Mouse (Mus musculus) limb, embryonic 14.5 days (tissue): ENCODE measurements around the gene Muc5ac. TPM values are rescaled to one million over a fixed set of nuclear protein-coding genes. Genes with fewer than 3 reads are reported as not detected.

Experiments
- ATAC-seq: fragments of 200-750 bp; cut with Nextera tagmentation; 2 replicates; pipeline ENCODE4 v1.8.0; 2017; ENCODE audit warnings: low read depth, moderate number of reproducible peaks, moderate TSS enrichment; ENCODE audit not compliant: low FRiP score
- DNase-seq: peaks from one replicate; pipeline ENCODE4 v3.0.0-alpha.2; 2015; ENCODE audit warnings: low spot score
- H3K27ac ChIP-seq: fragments of 300-500 bp; sonication (generic); replicated peaks from 2 replicates; pipeline ENCODE4 v1.5.1; 2014; ENCODE audit warnings: low read depth, mild to moderate bottlenecking, low read length, moderate library complexity, mixed read lengths
- H3K27me3 ChIP-seq: fragments of 300-500 bp; sonication (generic); 2 replicates; pipeline ENCODE4 v1.6.1; 2014; ENCODE audit warnings: low read length, mixed read lengths; ENCODE audit not compliant: control insufficient read depth, insufficient read depth
- H3K36me3 ChIP-seq: fragments of 300-500 bp; sonication (generic); 2 replicates; pipeline ENCODE4 v1.6.1; 2014; ENCODE audit warnings: mild to moderate bottlenecking, low read length, moderate library complexity, mixed read lengths; ENCODE audit not compliant: control insufficient read depth, insufficient read depth
- H3K4me1 ChIP-seq: fragments of 300-500 bp; sonication (generic); 2 replicates; pipeline ENCODE4 v1.6.1; 2014; ENCODE audit warnings: antibody characterized with exemption, low read length, mixed read lengths; ENCODE audit not compliant: control insufficient read depth, insufficient read depth
- H3K4me2 ChIP-seq: fragments of 300-500 bp; sonication (generic); replicated peaks from 2 replicates; pipeline ENCODE4 v1.6.1; 2014; ENCODE audit warnings: low read depth, mild to moderate bottlenecking, low read length, moderate library complexity; ENCODE audit not compliant: severe bottlenecking
- H3K4me3 ChIP-seq: fragments of 300-500 bp; sonication (generic); replicated peaks from 2 replicates; pipeline ENCODE4 v1.5.1; 2014; ENCODE audit warnings: low read length
- H3K9ac ChIP-seq: fragments of 300-500 bp; sonication (generic); 2 replicates; pipeline ENCODE4 v1.6.1; 2014; ENCODE audit warnings: mild to moderate bottlenecking, low read depth, low read length, moderate library complexity; ENCODE audit not compliant: severe bottlenecking
- H3K9me3 ChIP-seq: fragments of 300-500 bp; sonication (generic); 2 replicates; pipeline ENCODE4 v1.6.1; 2016; ENCODE audit warnings: low read length; ENCODE audit not compliant: control insufficient read depth
- POLR2A ChIP-seq: fragments of 200-500 bp; IDR thresholded peaks from 2 replicates; pipeline ENCODE4 v1.8.0; 2012; ENCODE audit warnings: inconsistent platforms, mild to moderate bottlenecking, moderate library complexity, borderline replicate concordance; ENCODE audit not compliant: insufficient read depth, insufficient read length; ENCODE audit errors: extremely low read depth
- WGBS: fragments of 180-500 bp; shearing (Covaris S2); extraction: QIAGEN DNeasy Blood & Tissue Kit; methylation state at CpG from one replicate; pipeline ENCODE4 v1.1.7; 2014; 5-methylcytosine and 5-hydroxymethylcytosine counted together
- polyA plus RNA-seq, 2 experiments: library from polyadenylated mRNA; depleted of rRNA in 1 of 2; stranded (reverse) in 1 of 2; unstranded in 1 of 2; fragments of >200 nt; fragmentation: Nextera tagmentation in 1 of 2; extraction: Ambion mirVana in 1 of 2; gene quantifications; 2 replicates each; pipeline versions ENCODE4 v1.2.1 to v1.2.3; 2012 to 2014

Gene Muc5ac
- polyA plus RNA-seq, 2 experiments: 0.01 to 0.06 TPM

- Histone ChIP-seq H3K9me3 (no peaks in the 10 kb centered on the region), H3K36me3 (no peaks in the 10 kb centered on the region), H3K27me3 (no peaks in the 10 kb centered on the region), H3K4me1 (no peaks in the 10 kb centered on the region), H3K27ac (no peak overlapping the region), H3K9ac (no peak overlapping the region), H3K4me3 (no peak overlapping the region), H3K4me2 (no peak overlapping the region)
- ATAC-seq (no peak), DNase-seq (no peak)
- WGBS: 84% methylated on average over 7 of the region's 7 CpGs
- TF ChIP-seq POLR2A: no peak
These were observed 47.2 kb downstream of the Muc5ac start for GRCm38 (mm10) chr7:141835941-141836340.

- Histone ChIP-seq H3K36me3 (no peaks in the 10 kb centered on the region), H3K4me2 (no peak overlapping the region), H3K9ac (no peak overlapping the region), H3K4me3 (no peak overlapping the region), H3K27me3 (no peaks in the 10 kb centered on the region), H3K27ac (no peak overlapping the region), H3K4me1 (no peaks in the 10 kb centered on the region), H3K9me3 (no peaks in the 10 kb centered on the region)
- WGBS: 72% methylated on average over 8 of the region's 8 CpGs
- no peak for TF ChIP-seq POLR2A
- no peak for ATAC-seq
- DNase-seq: no peak
These were observed 47.7 kb downstream of the Muc5ac start for GRCm38 (mm10) chr7:141836423-141836822.

GRCm38 (mm10) chr7:141838779-141839178 lies 50.0 kb downstream of the Muc5ac start, which contains the start of gene Muc5b:
Gene Muc5b (plus strand): TSS chr7:141839070.
- H3K9ac ChIP-seq: no peak within 1 kb of the TSS
- H3K4me2 ChIP-seq: no peak within 1 kb of the TSS
- no peaks in the 10 kb centered on the region for H3K9me3 ChIP-seq
- H3K27ac ChIP-seq: no peak within 1 kb of the TSS
- no peaks in the 10 kb centered on the region for H3K27me3 ChIP-seq
- H3K4me3 ChIP-seq: no peak within 1 kb of the TSS
- DNase-seq (peak; percentile 11), ATAC-seq (no peak)
- no peaks in the 10 kb centered on the region for H3K4me1 ChIP-seq
- no peak for TF ChIP-seq POLR2A
- no peaks in the 10 kb centered on the region for H3K36me3 ChIP-seq
- WGBS: 70% methylated on average over 5 of the region's 5 CpGs

- Histone ChIP-seq H3K4me1 (no peaks in the 10 kb centered on the region), H3K27me3 (no peaks in the 10 kb centered on the region), H3K36me3 (no peaks in the 10 kb centered on the region), H3K9me3 (no peaks in the 10 kb centered on the region), H3K4me2 (no peak overlapping the region), H3K27ac (no peak overlapping the region), H3K9ac (no peak overlapping the region), H3K4me3 (no peak overlapping the region)
- no peak for TF ChIP-seq POLR2A
- ATAC-seq: no peak
- no peak for DNase-seq
- WGBS: 88% methylated on average over 10 of the region's 10 CpGs
These were observed 51.6 kb downstream of the Muc5ac start for GRCm38 (mm10) chr7:141840354-141840753.

GRCm38 (mm10) chr7:141861046-141861445 lies 72.3 kb downstream of the Muc5ac start:
- H3K4me1 ChIP-seq: no peaks in the 10 kb centered on the region
- H3K4me3 ChIP-seq: no peak overlapping the region
- DNase-seq (no peak), ATAC-seq (no peak)
- no peak overlapping the region for H3K27ac ChIP-seq
- no peaks in the 10 kb centered on the region for H3K36me3 ChIP-seq
- TF ChIP-seq POLR2A: no peak
- H3K27me3 ChIP-seq: no peaks in the 10 kb centered on the region
- 77% methylated on average over 4 of the region's 4 CpGs for WGBS
- no peaks in the 10 kb centered on the region for H3K9me3 ChIP-seq
- H3K9ac ChIP-seq: no peak overlapping the region
- H3K4me2 ChIP-seq: no peak overlapping the region

Other genes with a start within 250 kb of the Muc5ac start
- 41.8 and 46.8 TPM in 2 replicates for gene Chid1, start 249.1 kb upstream of the Muc5ac start, polyA plus RNA-seq (2012; rRNA removed)
- 43.5 and 46.3 TPM in 2 replicates for gene Chid1, start 249.1 kb upstream of the Muc5ac start, polyA plus RNA-seq (2014; fragmentation: Nextera tagmentation; extraction: Ambion mirVana)
- 39.5 and 43.7 TPM in 2 replicates for gene Ap2a2, start 226.8 kb upstream of the Muc5ac start, polyA plus RNA-seq (2012; rRNA removed)
- gene Ap2a2, start 226.8 kb upstream of the Muc5ac start, polyA plus RNA-seq (2014; fragmentation: Nextera tagmentation; extraction: Ambion mirVana): 71.6 and 81.4 TPM in 2 replicates
- gene Muc6, start 133.7 kb upstream of the Muc5ac start, polyA plus RNA-seq (2012; rRNA removed): 0.06 and 0.09 TPM in 2 replicates
- 0.12 and 0.18 TPM in 2 replicates for gene Muc6, start 133.7 kb upstream of the Muc5ac start, polyA plus RNA-seq (2014; fragmentation: Nextera tagmentation; extraction: Ambion mirVana)
- gene Muc2, start 98.6 kb upstream of the Muc5ac start, polyA plus RNA-seq (2012; rRNA removed): 2.6 and 2.7 TPM in 2 replicates
- gene Muc2, start 98.6 kb upstream of the Muc5ac start, polyA plus RNA-seq (2014; fragmentation: Nextera tagmentation; extraction: Ambion mirVana): 0.43 and 1.3 TPM in 2 replicates
- 0.01 and 0.03 TPM in 2 replicates for gene Muc5b, start 50.1 kb downstream of the Muc5ac start, polyA plus RNA-seq (2012; rRNA removed)
- gene Muc5b, start 50.1 kb downstream of the Muc5ac start, polyA plus RNA-seq (2014; fragmentation: Nextera tagmentation; extraction: Ambion mirVana): 0.03 TPM in 1 of 2 replicates, not detected in the other
- 46.0 and 55.8 TPM in 2 replicates for gene Tollip, start 129.5 kb downstream of the Muc5ac start, polyA plus RNA-seq (2012; rRNA removed)
- gene Tollip, start 129.5 kb downstream of the Muc5ac start, polyA plus RNA-seq (2014; fragmentation: Nextera tagmentation; extraction: Ambion mirVana): 41.3 and 46.3 TPM in 2 replicates
- gene Brsk2, start 160.8 kb downstream of the Muc5ac start, polyA plus RNA-seq (2012; rRNA removed): 0.47 and 0.78 TPM in 2 replicates
- 0.66 and 0.68 TPM in 2 replicates for gene Brsk2, start 160.8 kb downstream of the Muc5ac start, polyA plus RNA-seq (2014; fragmentation: Nextera tagmentation; extraction: Ambion mirVana)